Mouse (Mus musculus) cerebellum, adult 9-11 months (tissue): ENCODE results near the gene B430306N03Rik.

Experiments used
- DNase-seq: peaks from one replicate; pipeline ENCODE4 v3.0.0; 2022

The B430306N03Rik gene

DNA sequence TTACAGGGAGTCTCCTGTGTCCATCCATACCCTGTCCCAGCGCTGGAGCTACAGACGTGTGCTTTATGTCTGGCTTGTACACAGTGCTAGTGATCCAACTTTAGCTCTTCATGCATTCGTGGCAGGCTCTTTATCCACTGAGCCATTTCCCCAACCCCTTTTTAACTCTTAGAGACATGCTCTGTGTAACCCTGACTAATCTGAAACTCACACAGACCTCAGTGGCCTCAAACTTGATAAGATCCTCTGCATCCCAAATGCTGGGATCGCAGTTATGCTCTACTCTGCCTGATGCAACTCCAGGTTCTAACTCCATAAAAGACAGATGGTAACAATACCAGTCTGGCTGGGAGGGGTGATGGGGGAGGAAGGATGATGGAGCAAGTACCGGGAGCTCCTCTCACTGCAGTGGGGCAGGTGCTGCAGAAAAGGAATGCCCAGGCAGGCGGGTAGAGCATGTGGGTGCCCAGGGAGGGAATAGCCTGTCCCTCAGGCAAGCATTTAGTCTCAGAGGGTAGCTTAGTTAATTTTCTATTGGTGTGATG, 47.6 kb downstream of the B430306N03Rik start:
- no peak for DNase-seq

DNA sequence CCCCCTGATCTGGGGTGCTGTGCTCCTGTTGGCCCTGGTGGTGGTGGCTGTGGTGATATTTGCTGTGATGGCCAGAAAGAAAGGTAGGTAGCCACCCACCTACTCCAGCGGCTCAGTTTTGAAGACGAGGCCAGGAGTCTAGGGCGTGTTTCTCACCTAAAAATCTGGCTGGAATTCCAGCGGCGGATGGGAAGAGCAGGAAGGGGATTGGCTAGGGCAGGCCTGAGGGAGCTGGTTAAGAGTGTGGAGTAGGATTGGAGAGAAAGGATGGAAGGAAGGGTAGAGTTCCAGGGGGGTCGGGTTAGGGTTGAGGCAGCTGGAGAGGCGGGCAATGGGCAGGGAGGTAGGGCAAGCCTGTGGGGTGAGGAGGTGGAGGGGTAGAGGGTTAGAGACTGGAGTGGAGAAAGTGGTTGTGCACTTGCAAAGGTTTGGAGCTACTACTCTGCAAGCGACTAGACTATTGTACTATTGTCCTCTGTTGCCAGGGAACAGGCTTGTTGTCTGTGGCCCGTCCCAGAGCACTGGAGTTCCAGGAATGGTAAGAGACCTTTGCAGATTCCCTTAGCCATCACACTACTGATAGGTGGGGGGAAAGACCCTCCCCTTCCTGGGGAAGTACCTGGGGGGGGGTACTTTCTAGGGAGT, 49.7 kb downstream of the B430306N03Rik start:
- no peak for DNase-seq

DNA sequence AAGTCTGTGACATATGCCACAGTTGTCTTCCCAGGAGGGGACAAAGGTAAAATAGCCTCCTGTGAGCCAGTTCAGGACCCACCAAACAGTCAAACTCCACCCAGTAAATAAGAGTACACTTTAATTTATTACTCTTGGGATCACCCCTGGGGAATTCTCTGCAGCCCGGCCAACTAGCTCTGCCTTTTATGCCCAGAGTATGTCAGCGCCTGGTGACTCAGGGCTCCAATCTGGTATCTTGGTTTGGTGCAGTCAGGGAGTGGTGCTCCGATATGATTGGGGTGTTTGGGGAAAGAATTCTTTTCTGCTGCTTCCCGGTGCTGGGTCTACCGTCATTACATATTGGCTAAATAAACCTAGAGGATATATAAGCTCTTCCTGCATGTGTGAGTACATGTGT, 50.9 kb downstream of the B430306N03Rik start:
- no peak for DNase-seq

DNA sequence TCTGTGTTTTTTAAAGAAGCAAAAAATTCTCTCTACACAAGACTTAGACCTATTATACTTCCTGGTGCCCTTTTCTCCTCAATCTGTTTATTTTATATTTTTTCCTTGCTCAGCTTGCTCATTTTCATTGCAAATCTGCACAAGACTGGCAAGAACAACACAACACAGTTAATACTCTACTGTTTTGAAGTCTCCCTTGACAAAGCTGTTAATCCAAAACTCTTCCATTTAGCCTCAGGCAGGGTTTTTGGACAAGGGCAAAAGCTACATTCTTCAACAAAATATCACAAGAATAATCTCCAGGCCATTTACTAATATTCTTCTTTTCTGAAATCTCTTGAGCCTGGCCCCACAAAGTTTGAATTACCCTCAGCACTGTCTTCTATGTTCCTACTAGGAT, 55.7 kb downstream of the B430306N03Rik start:
- DNase-seq, result no peak

DNA sequence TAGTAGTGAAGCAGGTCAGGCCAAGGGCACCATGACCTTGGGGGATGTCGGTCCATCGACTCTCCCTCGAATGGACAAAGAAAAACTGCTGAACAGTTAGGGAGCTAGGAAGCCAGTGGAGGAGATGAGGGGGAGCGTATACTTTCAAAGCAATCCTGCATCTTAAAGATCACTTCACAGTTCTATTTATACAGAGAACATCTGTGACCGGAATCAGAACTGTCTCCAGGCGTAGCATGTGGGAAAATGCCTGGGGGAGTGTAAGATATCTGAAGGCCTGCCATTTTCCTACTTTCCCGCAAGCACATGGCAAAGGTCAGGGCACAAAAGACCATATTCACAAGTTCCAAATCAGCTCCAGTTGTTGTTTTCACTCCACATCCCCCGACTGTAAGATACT, 57.0 kb downstream of the B430306N03Rik start:
- DNase-seq, result no peak

DNA sequence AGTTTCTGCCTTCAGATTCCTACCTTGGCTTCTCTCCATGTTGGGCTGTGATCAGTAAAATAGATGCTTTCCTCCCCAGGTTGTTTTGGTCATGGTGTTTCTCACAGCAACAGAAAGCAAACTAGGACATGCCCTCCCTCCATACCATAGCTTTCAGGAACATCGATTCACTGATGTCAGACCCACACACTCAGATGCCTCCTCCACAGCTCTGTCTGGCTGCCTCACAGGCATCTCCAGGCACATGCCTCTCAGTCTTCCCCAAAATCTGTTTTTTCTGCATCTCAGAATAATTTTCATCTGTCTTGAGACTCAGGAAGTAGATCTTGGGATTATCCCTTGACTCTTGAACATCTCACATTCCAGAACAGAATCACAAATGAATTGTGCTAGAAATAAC, 60.2 kb downstream of the B430306N03Rik start:
- no peak for DNase-seq
